Mouse (Mus musculus) c-Kit-positive CD71-positive TER-119-negative erythroid progenitor cells, embryonic 14.5 days (primary cell): ENCODE measurements around the gene Ntrk3.

Experiments
- DNase-seq: peaks from one replicate; pipeline ENCODE4 v3.0.0-alpha.2; 2013; ENCODE audit warnings: low read depth

The Ntrk3 gene

GRCm38 (mm10) chr7:78221668-78222067 lies 516.1 kb downstream of the Ntrk3 start:
- no peak for DNase-seq

- no peak for DNase-seq
Observed at GRCm38 (mm10) chr7:78220949-78221348, 516.9 kb downstream of the Ntrk3 start.

- no peak for DNase-seq
Observed at GRCm38 (mm10) chr7:78190931-78191653, 546.7 kb downstream of the Ntrk3 start.

- no peak for DNase-seq
Observed at GRCm38 (mm10) chr7:78185578-78185977, 552.2 kb downstream of the Ntrk3 start.

- no peak for DNase-seq
Observed at GRCm38 (mm10) chr7:78183396-78183795, 554.4 kb downstream of the Ntrk3 start.

- DNase-seq = no peak
Observed at GRCm38 (mm10) chr7:78179996-78180665, 557.7 kb downstream of the Ntrk3 start.

GRCm38 (mm10) chr7:78172267-78172955 lies 565.4 kb downstream of the Ntrk3 start:
- no peak for DNase-seq

- DNase-seq = no peak
Observed at GRCm38 (mm10) chr7:78165466-78165865, 572.3 kb downstream of the Ntrk3 start.

- no peak for DNase-seq
Observed at GRCm38 (mm10) chr7:78157946-78158345, 579.9 kb downstream of the Ntrk3 start.

- no peak for DNase-seq
Observed at GRCm38 (mm10) chr7:78145251-78145650, 592.6 kb downstream of the Ntrk3 start.

GRCm38 (mm10) chr7:78144849-78145248 lies 593.0 kb downstream of the Ntrk3 start:
- no peak for DNase-seq

GRCm38 (mm10) chr7:78129966-78130365 lies 607.8 kb downstream of the Ntrk3 start:
- DNase-seq = no peak
